Mouse (Mus musculus) kidney, adult 2 months (tissue): ENCODE measurements around the gene Gm4450.
"Not testable (repeated sequence)": the region's sequence is repeated elsewhere in the genome, so short reads cannot be mapped to it uniquely, and the experiment has no call there.

Source experiments
- CTCF ChIP-seq: fragments of 200-500 bp; conservative IDR thresholded peaks from 2 replicates; pipeline ENCODE4 v1.5.1; 2011; ENCODE audit warnings: low read depth, mild to moderate bottlenecking, control low read depth, low read length, moderate library complexity, mixed read lengths; ENCODE audit not compliant: insufficient read depth, insufficient read length
- POLR2A ChIP-seq: fragments of 200-500 bp; IDR thresholded peaks from one replicate; pipeline ENCODE4 v1.6.1; 2011; ENCODE audit warnings: low read depth, low read length, control low read depth

- not testable (repeated sequence) for TF ChIP-seq POLR2A, CTCF
Observed at GRCm38 (mm10) chr3:98471057-98471456, 14.1 kb upstream of the Gm4450 start.
